Mouse (Mus musculus) spleen, adult 2 months (tissue): ENCODE data around the gene Mob1b.

ENCODE experiments used
- CTCF ChIP-seq: fragments of 200-500 bp; IDR thresholded peaks from 2 replicates; pipeline ENCODE4 v1.5.1; 2011; ENCODE audit warnings: mild to moderate bottlenecking, inconsistent platforms; ENCODE audit not compliant: insufficient read depth, insufficient read length, insufficient replicate concordance; ENCODE audit errors: extremely low read depth
- POLR2A ChIP-seq: fragments of 200-500 bp; IDR thresholded peaks from 2 replicates; pipeline ENCODE4 v1.6.1; 2011; ENCODE audit warnings: low read depth, low read length, inconsistent platforms

GRCm38 (mm10) chr5:88813188-88813587 is 92.5 kb downstream of the Mob1b start:
- TF ChIP-seq POLR2A = no peak
- no peak for TF ChIP-seq CTCF
